Mouse (Mus musculus) midbrain, postnatal 0 days (tissue): ENCODE results near the gene Slc1a2. TPM values are rescaled to one million over a fixed set of nuclear protein-coding genes. Genes with fewer than 3 reads are reported as not detected.

Experiments used
- ATAC-seq: fragments of 200-750 bp; cut with Nextera tagmentation; 2 replicates; pipeline ENCODE4 v1.8.0; 2017; ENCODE audit warnings: moderate number of reproducible peaks, mild to moderate bottlenecking, moderate TSS enrichment, moderate library complexity; ENCODE audit not compliant: low FRiP score
- DNase-seq: peaks from one replicate; pipeline ENCODE4 v3.0.0-alpha.2; 2015; ENCODE audit warnings: low spot score
- H3K27ac ChIP-seq: fragments of 300-500 bp; sonication (generic); 2 replicates; pipeline ENCODE4 v1.5.1; 2014; ENCODE audit warnings: low read depth, mild to moderate bottlenecking, low read length, mixed read lengths
- H3K27me3 ChIP-seq: fragments of 300-500 bp; sonication (generic); 2 replicates; pipeline ENCODE4 v1.6.1; 2014; ENCODE audit warnings: low read length, control low read depth, mixed read lengths; ENCODE audit not compliant: insufficient read depth
- H3K36me3 ChIP-seq: fragments of 300-500 bp; sonication (generic); 2 replicates; pipeline ENCODE4 v1.6.1; 2014; ENCODE audit warnings: low read length, control low read depth, mixed read lengths; ENCODE audit not compliant: insufficient read depth
- H3K4me1 ChIP-seq: fragments of 300-500 bp; sonication (generic); 2 replicates; pipeline ENCODE4 v1.6.1; 2014; ENCODE audit warnings: mild to moderate bottlenecking, control low read depth, antibody characterized with exemption, low read length, mixed read lengths; ENCODE audit not compliant: insufficient read depth
- H3K4me2 ChIP-seq: fragments of 300-500 bp; sonication (generic); 2 replicates; pipeline ENCODE4 v1.6.1; 2014; ENCODE audit warnings: low read depth, mild to moderate bottlenecking, low read length, mixed read lengths; ENCODE audit not compliant: poor library complexity, severe bottlenecking
- H3K4me3 ChIP-seq: fragments of 300-500 bp; sonication (generic); 2 replicates; pipeline ENCODE4 v1.5.1; 2014; ENCODE audit warnings: low read depth, mild to moderate bottlenecking, low read length, moderate library complexity
- H3K9ac ChIP-seq: fragments of 300-500 bp; sonication (generic); replicated peaks from 2 replicates; pipeline ENCODE4 v1.6.1; 2014; ENCODE audit warnings: mild to moderate bottlenecking, low read length, moderate library complexity, mixed read lengths; ENCODE audit not compliant: poor library complexity, severe bottlenecking
- H3K9me3 ChIP-seq: fragments of 300-500 bp; sonication (generic); 2 replicates; pipeline ENCODE4 v1.6.1; 2016; ENCODE audit warnings: low read length, control low read depth
- CTCF ChIP-seq: IDR thresholded peaks from 2 replicates; pipeline ENCODE4 v1.5.1; 2016; ENCODE audit warnings: antibody characterized with exemption, mild to moderate bottlenecking
- WGBS: fragments of 180-500 bp; shearing (Covaris S2); extraction: QIAGEN DNeasy Blood & Tissue Kit; methylation state at CpG from one replicate; pipeline ENCODE4 v1.1.7; 2014; 5-methylcytosine and 5-hydroxymethylcytosine counted together
- polyA plus RNA-seq: library from polyadenylated mRNA; unstranded; fragments of >200 nt; fragmentation: Nextera tagmentation; extraction: Ambion mirVana; gene quantifications from 2 replicates; pipeline ENCODE4 v1.2.1, GENCODE M21; 2015
- total RNA-seq: library from RNA; depleted of rRNA; stranded (reverse); fragments of >200 nt; gene quantifications from 2 replicates; pipeline ENCODE4 v1.2.3, GENCODE M21; 2014

Gene Slc1a2
- total and polyA plus RNA-seq, 2 experiments from 2014 or later, result 15.7 to 102 TPM

- no peak for DNase-seq
- Histone ChIP-seq H3K4me2 (no peak overlapping the region), H3K27ac (no peak overlapping the region), H3K4me3 (no peak overlapping the region), H3K4me1 (no peaks in the 10 kb centered on the region), H3K9ac (no peak overlapping the region), H3K27me3 (no peaks in the 10 kb centered on the region), H3K36me3 (no peaks in the 10 kb centered on the region), H3K9me3 (no peaks in the 10 kb centered on the region)
- no peak for TF ChIP-seq CTCF
- ATAC-seq, result no peak
- WGBS, result 73% methylated on average over 1 of the region's 1 CpGs
Observed at GRCm38 (mm10) chr2:102704781-102705180, 46.3 kb downstream of the Slc1a2 start.

GRCm38 (mm10) chr2:102711511-102711910 lies 53.1 kb downstream of the Slc1a2 start:
- H3K27me3 ChIP-seq, result no peaks in the 10 kb centered on the region
- H3K4me3 ChIP-seq, result no peak overlapping the region
- WGBS, result 81% methylated on average over 5 of the region's 5 CpGs
- no peak overlapping the region for H3K27ac ChIP-seq
- H3K36me3 ChIP-seq, result no peaks in the 10 kb centered on the region
- no peak for ATAC-seq
- no peak overlapping the region for H3K4me2 ChIP-seq
- H3K9me3 ChIP-seq, result no peaks in the 10 kb centered on the region
- no peak for TF ChIP-seq CTCF
- no peak for DNase-seq
- no peaks in the 10 kb centered on the region for H3K4me1 ChIP-seq
- H3K9ac ChIP-seq, result no peak overlapping the region

- Histone ChIP-seq H3K27me3 (no peaks in the 10 kb centered on the region), H3K9me3 (no peaks in the 10 kb centered on the region), H3K9ac (no peak overlapping the region), H3K4me1 (no peaks in the 10 kb centered on the region), H3K4me3 (no peak overlapping the region), H3K27ac (no peak overlapping the region), H3K4me2 (no peak overlapping the region), H3K36me3 (no peaks in the 10 kb centered on the region)
- 84% methylated on average over 4 of the region's 4 CpGs for WGBS
- no peak for ATAC-seq
- TF ChIP-seq CTCF, result no peak
- no peak for DNase-seq
Observed at GRCm38 (mm10) chr2:102712049-102712448, 53.6 kb downstream of the Slc1a2 start.

GRCm38 (mm10) chr2:102712678-102713628 lies 54.5 kb downstream of the Slc1a2 start:
- no peak overlapping the region for H3K4me3 ChIP-seq
- no peaks in the 10 kb centered on the region for H3K4me1 ChIP-seq
- no peaks in the 10 kb centered on the region for H3K9me3 ChIP-seq
- H3K36me3 ChIP-seq, result no peaks in the 10 kb centered on the region
- ATAC-seq (no peak), DNase-seq (no peak)
- TF ChIP-seq CTCF, result no peak
- H3K27me3 ChIP-seq, result no peaks in the 10 kb centered on the region
- H3K9ac ChIP-seq, result no peak overlapping the region
- H3K27ac ChIP-seq, result no peak overlapping the region
- WGBS, result 87% methylated on average over 7 of the region's 7 CpGs
- H3K4me2 ChIP-seq, result no peak overlapping the region

- no peak overlapping the region for H3K27ac ChIP-seq
- H3K4me2 ChIP-seq, result no peak overlapping the region
- no peaks in the 10 kb centered on the region for H3K9me3 ChIP-seq
- WGBS, result 81% methylated on average over 2 of the region's 2 CpGs
- no peaks in the 10 kb centered on the region for H3K4me1 ChIP-seq
- ATAC-seq (no peak), DNase-seq (no peak)
- no peak for TF ChIP-seq CTCF
- H3K27me3 ChIP-seq, result no peaks in the 10 kb centered on the region
- H3K36me3 ChIP-seq, result no peaks in the 10 kb centered on the region
- H3K4me3 ChIP-seq, result no peak overlapping the region
- no peak overlapping the region for H3K9ac ChIP-seq
Observed at GRCm38 (mm10) chr2:102714320-102714719, 55.9 kb downstream of the Slc1a2 start.

GRCm38 (mm10) chr2:102715754-102716153 lies 57.3 kb downstream of the Slc1a2 start:
- 39% methylated on average over 1 of the region's 1 CpGs for WGBS
- H3K4me2 ChIP-seq, result no peak overlapping the region
- ATAC-seq (no peak), DNase-seq (no peak)
- no peaks in the 10 kb centered on the region for H3K36me3 ChIP-seq
- H3K27me3 ChIP-seq, result no peaks in the 10 kb centered on the region
- H3K9ac ChIP-seq, result no peak overlapping the region
- TF ChIP-seq CTCF, result no peak
- no peaks in the 10 kb centered on the region for H3K4me1 ChIP-seq
- no peaks in the 10 kb centered on the region for H3K9me3 ChIP-seq
- no peak overlapping the region for H3K4me3 ChIP-seq
- no peak overlapping the region for H3K27ac ChIP-seq
